Mouse (Mus musculus) neutrophil, adult 83 days (primary cell): Measurements from ENCODE around the gene Fbp2. TPM values are rescaled to one million over a fixed set of nuclear protein-coding genes. Genes with fewer than 3 reads are reported as not detected.

Experiments
- total RNA-seq, 2 experiments: library from RNA; stranded (reverse); gene quantifications; one replicate each; pipeline ENCODE4 v1.2.4; 2023

Gene Fbp2
- total RNA-seq = not detected

DNA sequence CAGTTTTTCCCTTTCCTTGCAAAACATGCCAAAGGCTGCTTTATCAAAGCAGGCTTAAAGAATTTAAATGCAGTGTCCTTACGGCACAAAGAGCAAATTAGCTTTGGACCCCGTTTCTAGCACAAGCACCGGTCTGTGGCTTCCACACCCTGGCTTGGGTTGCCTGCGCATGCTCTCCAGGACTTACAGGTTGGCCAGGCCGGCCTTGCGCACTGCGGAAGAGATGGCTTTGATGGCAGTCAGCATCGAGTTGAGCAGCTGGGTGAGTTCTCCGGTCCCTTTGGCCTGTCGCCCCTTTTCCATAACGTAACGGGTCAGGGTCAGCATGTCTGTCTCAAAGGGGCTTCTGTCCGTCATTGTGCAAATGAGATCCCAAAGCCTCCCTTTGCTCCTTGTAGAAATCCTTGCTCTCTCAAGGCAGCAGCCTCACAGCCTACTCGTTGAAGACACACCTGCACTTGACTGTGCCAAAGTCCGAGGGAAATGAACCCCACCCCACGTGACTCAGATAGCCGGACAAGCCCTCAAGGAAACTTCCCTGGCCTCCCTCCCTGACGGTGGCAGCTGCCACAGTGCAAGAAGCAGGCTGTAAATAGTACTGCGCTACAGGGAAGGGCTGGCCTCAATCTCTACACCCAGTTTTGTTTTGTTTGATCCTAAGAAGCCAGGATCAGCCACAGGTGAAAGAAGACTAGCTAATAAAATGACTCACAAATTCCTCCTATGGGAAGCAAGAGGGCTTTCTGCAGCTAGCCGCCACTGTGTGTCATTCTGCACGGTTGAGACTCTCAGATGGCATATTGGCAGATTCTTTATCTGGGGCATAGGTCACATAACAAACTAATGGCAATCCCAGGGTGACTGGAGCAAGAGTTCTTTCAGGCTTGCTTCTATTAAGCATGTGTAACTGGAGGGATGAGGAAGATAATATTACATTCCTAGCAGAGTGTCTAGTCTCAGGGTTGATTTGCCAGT, at the start of gene Fbp2:
Gene Fbp2 (minus strand): TSS at position 482 of the 975 bp plus-strand sequence.

GRCm38 (mm10) chr13:62887712-62888441, 29.7 kb upstream of the Fbp2 start, which contains the start of gene Fbp1:
Fbp1 (minus strand) TSS chr13:62888282.

Other genes with a start within 250 kb of the Fbp2 start
- gene 6720489N17Rik, start 234.2 kb downstream of the Fbp2 start, total RNA-seq = 1 to 10 TPM; 2.0 to 2.1 TPM
- gene Platr25, start 97.7 kb downstream of the Fbp2 start, total RNA-seq = 1 to 10 TPM; 8.0 to 8.3 TPM
- 1 to 10 TPM; 1.1 to 2.1 TPM for gene Gm5141, start 72.6 kb downstream of the Fbp2 start, total RNA-seq
- 1 to 10 TPM; 1.6 to 3.5 TPM for gene Fbp1, start 29.9 kb upstream of the Fbp2 start, total RNA-seq
- gene 2010111I01Rik, start 106.5 kb upstream of the Fbp2 start, total RNA-seq = 10 to 100 TPM; 19.6 to 24.2 TPM